In the genomic region with DNA sequence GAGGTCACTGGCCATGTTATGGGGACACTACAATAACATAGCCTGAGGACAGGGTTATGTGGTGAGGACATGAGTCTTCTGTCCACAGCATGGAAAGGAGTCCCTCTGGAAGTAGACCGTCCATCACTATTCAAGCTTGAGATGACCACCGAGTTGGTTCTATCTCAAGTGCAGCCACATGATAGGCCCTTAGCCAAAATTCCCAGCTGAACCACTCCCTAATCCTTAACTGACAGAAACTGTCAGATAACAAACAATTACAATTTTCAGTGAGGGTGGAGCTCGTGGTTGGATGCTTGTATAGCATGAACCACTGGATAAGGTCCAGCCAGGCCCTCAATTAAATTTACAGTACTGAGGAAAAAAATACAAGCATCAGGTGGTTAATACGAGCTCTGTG, we compare ENCODE assay signal across 29 mouse cellular contexts. TPM values are rescaled to one million over a fixed set of nuclear protein-coding genes. Genes with fewer than 3 reads are reported as not detected.
DNase-seq lines count a peak whose midpoint lies in the region; ATAC-seq and TF ChIP-seq lines count a peak whose summit lies in the region.
"Had no signal": no experiment of that assay in that cellular context is flagged by ENCODE, and none has a peak within 500 bp of the region (broad histone marks: within the 10 kb centered on the region; RNA-seq: fewer than 3 reads in every experiment).

No protein-coding gene starts in this region.

- TF ChIP-seq POLR2A in testis, adult 2 months (IDR thresholded peaks at IDR 0.05; ENCODE audit: control insufficient read depth, low read depth, low read length): no peak

- H3K27me3 ChIP-seq in liver, embryonic 13.5 days: no peaks in the 10 kb centered on the region
- no peaks in the 10 kb centered on the region for H3K27me3 ChIP-seq in liver, embryonic 12.5 days (replicated peaks)
- no peaks in the 10 kb centered on the region for H3K27me3 ChIP-seq in testis, adult 2 months (ENCODE audit: control insufficient read depth, insufficient read depth, low read length)
- H3K27me3 ChIP-seq in liver, postnatal 0 days (ENCODE audit: insufficient read depth, low read length): no peaks in the 10 kb centered on the region
- H3K27me3 ChIP-seq: embryonic facial prominence, embryonic 12.5 days; embryonic facial prominence, embryonic 15.5 days; heart, embryonic 12.5 days; heart, embryonic 15.5 days had no signal

- DNase-seq in liver, embryonic 13.5 days: no peak
- no peak for DNase-seq in testis, postnatal 10 days (ENCODE audit: low spot score)
- no peak for DNase-seq in liver, postnatal 0 days
- no peak for DNase-seq in adrenal gland, adult 18-20 months (ENCODE audit: low spot score in 2 of 2)
- no peak for DNase-seq in embryo, embryonic 10.5 days (ENCODE audit: low spot score)
- DNase-seq: adrenal gland, adult 2 months; adrenal gland, postnatal 14 days; cerebellum, adult 11-12 months; cerebellum, adult 8-10 months; cerebellum, postnatal 10 days; cerebellum, postnatal 36 days; forebrain, postnatal 0 days; gastrocnemius, adult 2 months; gastrocnemius, postnatal 14 days; heart, adult 11 months; heart, postnatal 10 days; heart, postnatal 36 days had no signal

- peak; percentile 45; the same call in 1 of the 2 replicates for ATAC-seq in liver, embryonic 13.5 days (ENCODE audit: low read depth)
- no peak for ATAC-seq in liver, embryonic 12.5 days
- ATAC-seq in liver, postnatal 0 days: no peak
- ATAC-seq in megakaryocyte, adult 5-6 weeks (ENCODE audit: poor library complexity, severe bottlenecking): no peak
- ATAC-seq: forebrain, embryonic 14.5 days; forebrain, postnatal 0 days; hindbrain, embryonic 16.5 days; Patski had no signal

- H3K9ac ChIP-seq in liver, embryonic 13.5 days: no peak overlapping the region
- no peak overlapping the region for H3K9ac ChIP-seq in liver, embryonic 12.5 days
- no peak overlapping the region for H3K9ac ChIP-seq in liver, postnatal 0 days (replicated peaks)
- H3K9ac ChIP-seq: embryonic facial prominence, embryonic 12.5 days; embryonic facial prominence, embryonic 15.5 days; forebrain, postnatal 0 days; heart, embryonic 12.5 days; heart, embryonic 15.5 days; hindbrain, embryonic 13.5 days had no signal

- H3K27ac ChIP-seq in liver, embryonic 13.5 days: no peak overlapping the region
- no peak overlapping the region for H3K27ac ChIP-seq in liver, embryonic 12.5 days
- 0 out of 2 replicates have a peak overlapping the region, but pooled peaks have one; percentile 8 for H3K27ac ChIP-seq in testis, adult 2 months (ENCODE audit: control insufficient read depth, insufficient read depth, low read depth, low read length)
- H3K27ac ChIP-seq in liver, postnatal 0 days (ENCODE audit: low read depth): no peak overlapping the region
- H3K27ac ChIP-seq: embryonic facial prominence, embryonic 12.5 days; embryonic facial prominence, embryonic 15.5 days; gastrocnemius, adult 2 months; heart, embryonic 15.5 days; hindbrain, embryonic 10.5 days; hindbrain, embryonic 13.5 days had no signal

- H3K9me3 ChIP-seq in liver, embryonic 13.5 days (replicated peaks): no peaks in the 10 kb centered on the region
- no peaks in the 10 kb centered on the region for H3K9me3 ChIP-seq in liver, embryonic 12.5 days (replicated peaks)
- H3K9me3 ChIP-seq in liver, postnatal 0 days (ENCODE audit: low read length): no peaks in the 10 kb centered on the region
- H3K9me3 ChIP-seq: embryonic facial prominence, embryonic 12.5 days; embryonic facial prominence, embryonic 15.5 days; heart, embryonic 12.5 days; heart, embryonic 15.5 days; hindbrain, embryonic 10.5 days; hindbrain, embryonic 13.5 days had no signal

- 33% methylated on average over 4 of the region's 4 CpGs for WGBS in liver, embryonic 13.5 days (ENCODE audit: insufficient replicate concordance)
- WGBS in liver, embryonic 12.5 days (ENCODE audit: insufficient replicate concordance): 50% methylated on average over 4 of the region's 4 CpGs
- 43% methylated on average over 4 of the region's 4 CpGs for whole genome bisulfite sequencing in liver, postnatal 0 days (ENCODE audit: insufficient replicate concordance)

- no peak overlapping the region for H3K4me2 ChIP-seq in liver, embryonic 13.5 days
- H3K4me2 ChIP-seq in liver, embryonic 12.5 days: no peak overlapping the region
- no peak overlapping the region for H3K4me2 ChIP-seq in liver, postnatal 0 days (ENCODE audit: low read depth, low read length)
- H3K4me2 ChIP-seq: embryonic facial prominence, embryonic 12.5 days; embryonic facial prominence, embryonic 15.5 days; heart, embryonic 12.5 days; heart, embryonic 15.5 days; hindbrain, embryonic 13.5 days had no signal

- no peak for TF ChIP-seq CTCF in testis, adult 2 months (IDR thresholded peaks at IDR 0.05; ENCODE audit: control insufficient read depth, insufficient read depth, insufficient replicate concordance, low read depth, low read length)
- TF ChIP-seq CTCF in liver, postnatal 0 days (IDR thresholded peaks at IDR 0.05; ENCODE audit: low read depth): no peak

- TF ChIP-seq EP300 in liver, postnatal 0 days (IDR thresholded peaks at IDR 0.05; ENCODE audit: low read depth): peak; percentile 63

- no peaks in the 10 kb centered on the region for H3K36me3 ChIP-seq in liver, embryonic 13.5 days
- no peaks in the 10 kb centered on the region for H3K36me3 ChIP-seq in liver, embryonic 12.5 days
- no peaks in the 10 kb centered on the region for H3K36me3 ChIP-seq in testis, adult 2 months (ENCODE audit: control insufficient read depth, insufficient read depth, low read length)
- no peaks in the 10 kb centered on the region for H3K36me3 ChIP-seq in liver, postnatal 0 days (replicated peaks; ENCODE audit: insufficient read depth, low read length)
- H3K36me3 ChIP-seq: embryonic facial prominence, embryonic 12.5 days; embryonic facial prominence, embryonic 15.5 days; heart, embryonic 12.5 days; heart, embryonic 15.5 days; hindbrain, embryonic 10.5 days; hindbrain, embryonic 13.5 days had no signal

- H3K4me1 ChIP-seq in liver, embryonic 13.5 days (replicated peaks): no peaks in the 10 kb centered on the region
- peaks cover 8% of the 10 kb centered on the region; the same call in 1 of the 2 replicates for H3K4me1 ChIP-seq in liver, embryonic 12.5 days
- H3K4me1 ChIP-seq in testis, adult 2 months (ENCODE audit: control insufficient read depth, insufficient read depth, low read length): no peaks in the 10 kb centered on the region
- H3K4me1 ChIP-seq in liver, postnatal 0 days (ENCODE audit: insufficient read depth): no peaks in the 10 kb centered on the region
- H3K4me1 ChIP-seq: embryonic facial prominence, embryonic 12.5 days; embryonic facial prominence, embryonic 15.5 days; heart, embryonic 12.5 days; heart, embryonic 15.5 days; hindbrain, embryonic 10.5 days; hindbrain, embryonic 13.5 days had no signal

- H3K4me3 ChIP-seq in liver, embryonic 13.5 days (replicated peaks): no peak overlapping the region
- H3K4me3 ChIP-seq in liver, embryonic 12.5 days: no peak overlapping the region
- H3K4me3 ChIP-seq in testis, adult 2 months (ENCODE audit: control insufficient read depth, low read depth, low read length): no peak overlapping the region
- no peak overlapping the region for H3K4me3 ChIP-seq in liver, postnatal 0 days (ENCODE audit: low read depth, low read length)
- H3K4me3 ChIP-seq: embryonic facial prominence, embryonic 12.5 days; embryonic facial prominence, embryonic 15.5 days; gastrocnemius, adult 2 months; heart, embryonic 12.5 days; heart, embryonic 15.5 days; hindbrain, embryonic 10.5 days; hindbrain, embryonic 13.5 days had no signal

RNA-seq across cellular contexts. Expression of gene Yipf6, which starts 22.9 kb away (rescaled TPM):
- 14.4 and 16.8 TPM in 2 replicates for polyA plus RNA-seq in liver, embryonic 13.5 days (2015; fragmentation: Nextera tagmentation; extraction: Ambion mirVana)
- polyA plus RNA-seq in liver, embryonic 12.5 days (2016; fragmentation: Nextera tagmentation; extraction: Ambion mirVana): 15.1 and 15.5 TPM in 2 replicates
- 16.9 and 23.9 TPM in 2 replicates for polyA plus RNA-seq in testis, adult 2 months (2012; rRNA removed)
- polyA plus RNA-seq in liver, postnatal 0 days (2015; fragmentation: Nextera tagmentation; extraction: Ambion mirVana): 17.1 and 17.6 TPM in 2 replicates
- total RNA-seq in adrenal gland, adult 18-20 months (2021): 10 to 100 TPM; 48.2 to 57.6 TPM
- total RNA-seq in megakaryocyte, adult 5-6 weeks (2015): 15.9 and 17.1 TPM in 2 replicates
- 19.0 and 22.8 TPM in 2 replicates for total RNA-seq in megakaryocyte, adult 5-6 weeks (2017)

RNA-seq across cellular contexts. Expression of gene Stard8, which starts 44.0 kb away (rescaled TPM):
- polyA plus RNA-seq in liver, embryonic 13.5 days (2015; fragmentation: Nextera tagmentation; extraction: Ambion mirVana): 3.2 and 3.8 TPM in 2 replicates
- polyA plus RNA-seq in liver, embryonic 12.5 days (2016; fragmentation: Nextera tagmentation; extraction: Ambion mirVana): 5.2 and 6.1 TPM in 2 replicates
- polyA plus RNA-seq in testis, adult 2 months (2012; rRNA removed): 6.7 and 7.7 TPM in 2 replicates
- polyA plus RNA-seq in liver, postnatal 0 days (2015; fragmentation: Nextera tagmentation; extraction: Ambion mirVana): 2.8 and 3.1 TPM in 2 replicates
- total RNA-seq in adrenal gland, adult 18-20 months (2021): 10 to 100 TPM; 26.4 to 28.4 TPM
- total RNA-seq in megakaryocyte, adult 5-6 weeks (2015): 11.5 and 12.4 TPM in 2 replicates
- 24.3 and 25.8 TPM in 2 replicates for total RNA-seq in megakaryocyte, adult 5-6 weeks (2017)
